Mouse (Mus musculus) cortical plate, adult 2 months (tissue): ENCODE measurements around the gene Gzmm.

Experiments used
- CTCF ChIP-seq: fragments of 200-500 bp; IDR thresholded peaks from 2 replicates; pipeline ENCODE4 v1.5.1; 2011; ENCODE audit warnings: mild to moderate bottlenecking, control low read depth, low read length; ENCODE audit not compliant: insufficient read depth; ENCODE audit errors: extremely low read depth
- POLR2A ChIP-seq: fragments of 200-500 bp; IDR thresholded peaks from 2 replicates; pipeline ENCODE4 v1.6.1; 2011; ENCODE audit warnings: mild to moderate bottlenecking, low read length, control low read depth; ENCODE audit not compliant: insufficient read depth; ENCODE audit errors: extremely low read depth

DNA sequence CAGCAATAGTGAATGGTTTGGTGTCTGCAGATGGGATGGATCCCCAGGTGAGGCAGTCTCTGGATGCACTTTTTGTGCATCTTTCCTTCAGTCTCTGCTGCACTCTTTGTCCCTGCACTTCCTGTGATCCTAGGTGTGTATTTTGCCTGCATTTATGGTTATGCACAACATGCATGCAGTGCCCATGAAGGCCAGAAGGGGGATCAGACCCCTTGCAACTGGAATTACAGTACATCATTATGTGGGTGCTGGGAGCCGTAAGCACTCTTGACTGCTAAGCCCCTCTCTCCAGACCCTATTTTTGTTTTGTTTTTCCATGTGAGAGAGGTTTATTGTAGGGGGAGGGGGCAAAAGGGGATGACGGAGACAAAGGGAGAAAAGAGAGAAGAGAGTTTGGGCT lies 28.5 kb upstream of the Gzmm start:
- TF ChIP-seq POLR2A (no peak), CTCF (no peak)
